Mouse (Mus musculus): ENCODE data around the gene Arhgef11.

DNA sequence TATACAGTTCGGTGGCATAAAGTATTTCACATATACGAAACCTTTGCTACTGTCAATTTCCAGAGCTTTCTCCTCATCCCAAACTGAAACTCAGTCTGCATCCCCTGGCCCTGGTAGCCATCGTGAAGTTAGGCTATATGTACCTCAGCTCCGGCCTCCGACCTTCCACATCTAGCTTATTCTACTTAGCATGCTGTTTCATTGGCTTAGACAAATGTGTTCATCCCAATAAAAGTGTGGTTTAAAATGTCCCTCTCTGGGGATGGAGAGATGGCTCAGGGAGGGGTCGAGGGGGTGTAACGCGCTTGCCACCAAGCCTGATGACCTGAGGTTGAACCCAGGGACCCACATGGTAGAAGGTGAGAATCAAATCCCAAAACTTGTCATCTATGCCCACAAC lies 152.1 kb downstream of the Arhgef11 start:
- TF ChIP-seq CTCF (IDR thresholded peaks at IDR 0.05; ENCODE audit: control insufficient read depth, insufficient read depth, insufficient read length) (no peak), USF1 (IDR thresholded peaks at IDR 0.05; ENCODE audit: low read depth) (no peak), MAX (IDR thresholded peaks at IDR 0.05) (no peak), MYOD1 (IDR thresholded peaks at IDR 0.05; ENCODE audit: control insufficient read depth, insufficient read length, low read depth) (no peak), CEBPB (IDR thresholded peaks at IDR 0.05; ENCODE audit: low read depth) (no peak)
